Mouse (Mus musculus): ENCODE measurements around the gene Rag1. TPM values are rescaled to one million over a fixed set of nuclear protein-coding genes. Genes with fewer than 3 reads are reported as not detected.

Gene Rag1
- total and polyA plus RNA-seq, 3 experiments, result under 0.01 TPM; not detected in 2

- DNase-seq (ENCODE audit: low read depth, low spot score), result peak; percentile 49
- no peak overlapping the region for H3K27ac ChIP-seq (ENCODE audit: control insufficient read depth, low read depth, low read length)
These were observed 44.4 kb upstream of the Rag1 start for GRCm38 (mm10) chr2:101693577-101694215.

DNA sequence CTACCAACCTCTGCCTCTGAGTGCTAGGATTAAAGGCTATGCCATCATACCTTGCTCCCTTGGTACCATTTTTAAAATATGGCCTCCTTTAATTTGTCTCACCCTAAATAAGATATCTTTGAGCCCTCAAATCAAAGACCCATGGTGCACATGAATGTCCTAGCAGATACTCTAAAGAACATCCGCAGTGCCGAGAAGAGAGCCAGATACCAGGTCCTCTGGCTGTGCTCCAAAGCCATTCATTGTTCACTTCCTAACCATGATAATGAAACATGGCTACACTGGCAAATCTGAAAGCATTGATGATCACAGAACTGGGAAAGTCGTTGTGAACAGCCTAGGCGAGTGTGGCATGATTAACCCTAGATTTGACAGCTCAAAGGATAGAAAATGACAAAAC lies 43.7 kb upstream of the Rag1 start:
- H3K9ac ChIP-seq (ENCODE audit: control insufficient read depth, low read depth, low read length, poor library complexity, severe bottlenecking), result no peak overlapping the region
- no peak for TF ChIP-seq MAZ (IDR thresholded peaks at IDR 0.05; ENCODE audit: low read depth, low read length)
- no peak for TF ChIP-seq MYC (IDR thresholded peaks at IDR 0.05; ENCODE audit: low read depth, low read length)
- no peak for TF ChIP-seq ZC3H11A (IDR thresholded peaks at IDR 0.05; ENCODE audit: low read depth, low read length)
- TF ChIP-seq TBP (IDR thresholded peaks at IDR 0.05; ENCODE audit: low read depth, low read length), result no peak
- TF ChIP-seq MYB (IDR thresholded peaks at IDR 0.05; ENCODE audit: low read depth, low read length), result no peak
- no peak for TF ChIP-seq TAL1 (IDR thresholded peaks at IDR 0.05; ENCODE audit: low read length)
- TF ChIP-seq MAX (IDR thresholded peaks at IDR 0.05; ENCODE audit: low read length), result no peak
- TF ChIP-seq GATA1 (IDR thresholded peaks at IDR 0.05; ENCODE audit: low read depth, low read length), result no peak
- TF ChIP-seq UBTF (IDR thresholded peaks at IDR 0.05; ENCODE audit: borderline replicate concordance, insufficient read depth, low read depth, low read length), result no peak
- TF ChIP-seq ZNF384 (IDR thresholded peaks at IDR 0.05; ENCODE audit: low read depth, low read length), result no peak
- TF ChIP-seq EP300 (IDR thresholded peaks at IDR 0.05; ENCODE audit: low read depth in 1 of 2, low read length in 2 of 2), result no peak
- no peak for TF ChIP-seq POLR2AphosphoS5 (IDR thresholded peaks at IDR 0.05; ENCODE audit: borderline replicate concordance, low read depth, low read length)
- no peak for TF ChIP-seq ZKSCAN1 (IDR thresholded peaks at IDR 0.05; ENCODE audit: low read depth, low read length)
- TF ChIP-seq POLR2A (IDR thresholded peaks at IDR 0.05; ENCODE audit: control insufficient read depth in 1 of 2, insufficient read depth in 1 of 2, low read depth in 1 of 2, low read length in 2 of 2, poor library complexity in 1 of 2), result no peak
- TF ChIP-seq RAD21 (IDR thresholded peaks at IDR 0.05; ENCODE audit: low read depth, low read length), result no peak
- TF ChIP-seq ZMIZ1 (IDR thresholded peaks at IDR 0.05; ENCODE audit: low read depth, low read length), result no peak
- TF ChIP-seq MXI1 (IDR thresholded peaks at IDR 0.05; ENCODE audit: low read depth, low read length), result no peak
- TF ChIP-seq MEF2A (IDR thresholded peaks at IDR 0.05; ENCODE audit: extremely low read depth, insufficient replicate concordance, low read depth, low read length, poor library complexity, severe bottlenecking), result no peak
- peaks cover 0 to 7% of the 10 kb centered on the region in 2 experiments; a peak in 2 of 4 replicates for H3K36me3 ChIP-seq (ENCODE audit: control insufficient read depth in 1 of 2, insufficient read depth in 2 of 2, low read length in 2 of 2)
- H3K27ac ChIP-seq (ENCODE audit: control insufficient read depth, low read depth, low read length), result no peak overlapping the region
- no peaks in the 10 kb centered on the region for H3K4me1 ChIP-seq (ENCODE audit: control insufficient read depth in 1 of 2, insufficient read depth in 2 of 2, low read length in 2 of 2)
- no peaks in the 10 kb centered on the region for H3K79me2 ChIP-seq (ENCODE audit: control insufficient read depth, insufficient read depth, low read length, poor library complexity)
- DNase-seq (ENCODE audit: low read depth, low spot score), result no peak
- no peak overlapping the region for H3K4me3 ChIP-seq (ENCODE audit: control insufficient read depth in 1 of 2, insufficient read depth in 1 of 2, low read depth in 2 of 2, low read length in 2 of 2)
- H3K9me3 ChIP-seq (replicated peaks; ENCODE audit: insufficient read depth, low read length), result no peaks in the 10 kb centered on the region
- no peaks in the 10 kb centered on the region for H3K27me3 ChIP-seq (ENCODE audit: control insufficient read depth in 1 of 2, insufficient read depth in 2 of 2, low read length in 2 of 2)

More at GRCm38 (mm10) chr2:101693577-101694215, 44.4 kb upstream of the Rag1 start:
- Histone ChIP-seq H3K27me3 (ENCODE audit: control insufficient read depth in 1 of 2, insufficient read depth in 2 of 2, low read length in 2 of 2) (no peaks in the 10 kb centered on the region), H3K36me3 (ENCODE audit: control insufficient read depth in 1 of 2, insufficient read depth in 2 of 2, low read length in 2 of 2) (peaks cover 0 to 7% of the 10 kb centered on the region in 2 experiments; a peak in 2 of 4 replicates), H3K4me3 (ENCODE audit: control insufficient read depth in 1 of 2, insufficient read depth in 1 of 2, low read depth in 2 of 2, low read length in 2 of 2) (no peak overlapping the region), H3K4me1 (ENCODE audit: control insufficient read depth in 1 of 2, insufficient read depth in 2 of 2, low read length in 2 of 2) (peaks cover 0 to 2% of the 10 kb centered on the region in 2 experiments; a peak in 1 of 4 replicates), H3K79me2 (ENCODE audit: control insufficient read depth, insufficient read depth, low read length, poor library complexity) (no peaks in the 10 kb centered on the region), H3K9ac (ENCODE audit: control insufficient read depth, low read depth, low read length, poor library complexity, severe bottlenecking) (no peak overlapping the region), H3K9me3 (replicated peaks; ENCODE audit: insufficient read depth, low read length) (no peaks in the 10 kb centered on the region)
- TF ChIP-seq ELF1 (IDR thresholded peaks at IDR 0.05; ENCODE audit: low read depth, low read length) (no peak), GATA1 (IDR thresholded peaks at IDR 0.05; ENCODE audit: low read depth, low read length) (no peak), CTCF (IDR thresholded peaks at IDR 0.05 in 2 of 3, conservative IDR thresholded peaks at IDR 0.05 in 1 of 3; ENCODE audit: control insufficient read depth in 1 of 3, insufficient read depth in 1 of 3, low read depth in 2 of 3, low read length in 3 of 3, poor library complexity in 1 of 3, severe bottlenecking in 1 of 3) (peak; percentile 28 to 66 (median 46); a peak in 5 of 6 replicates), POLR2AphosphoS5 (IDR thresholded peaks at IDR 0.05; ENCODE audit: borderline replicate concordance, low read depth, low read length) (no peak), NELFE (IDR thresholded peaks at IDR 0.05; ENCODE audit: low read depth, low read length) (no peak), MEF2A (IDR thresholded peaks at IDR 0.05; ENCODE audit: extremely low read depth, insufficient replicate concordance, low read depth, low read length, poor library complexity, severe bottlenecking) (no peak), SMC3 (IDR thresholded peaks at IDR 0.05; ENCODE audit: low read depth, low read length) (peak; percentile 50), ZC3H11A (IDR thresholded peaks at IDR 0.05; ENCODE audit: low read depth, low read length) (peak; percentile 41; the same call in 1 of the 2 replicates), MYB (IDR thresholded peaks at IDR 0.05; ENCODE audit: low read depth, low read length) (no peak), CHD2 (IDR thresholded peaks at IDR 0.05; ENCODE audit: low read length) (no peak), NRF1 (IDR thresholded peaks at IDR 0.05; ENCODE audit: insufficient read depth, low read depth, low read length, poor library complexity, severe bottlenecking) (no peak), MAFK (IDR thresholded peaks at IDR 0.05; ENCODE audit: borderline replicate concordance, low read depth, low read length) (no peak), RAD21 (IDR thresholded peaks at IDR 0.05; ENCODE audit: low read depth, low read length) (peak; percentile 72)
